Comparison of ENCODE assay signal across 9 mouse cellular contexts in genomic region chr6:90435195-90435618, GRCm38 (mm10). TPM values are rescaled to one million over a fixed set of nuclear protein-coding genes. Genes with fewer than 3 reads are reported as not detected.
DNase-seq lines count a peak whose midpoint lies in the region; ATAC-seq and TF ChIP-seq lines count a peak whose summit lies in the region.
"Had no signal": no experiment of that assay in that cellular context is flagged by ENCODE, and none has a peak within 500 bp of the region (broad histone marks: within the 10 kb centered on the region; RNA-seq: fewer than 3 reads in every experiment).

No protein-coding gene starts in this region.

- H3K36me3 ChIP-seq in G1E (replicated peaks) = peaks cover 7% of the 10 kb centered on the region
- no peaks in the 10 kb centered on the region for H3K36me3 ChIP-seq in forebrain, embryonic 16.5 days (ENCODE audit: control insufficient read depth, insufficient read depth)
- H3K36me3 ChIP-seq in hindbrain, embryonic 12.5 days = no peaks in the 10 kb centered on the region
- H3K36me3 ChIP-seq in lung, embryonic 16.5 days (ENCODE audit: control insufficient read depth, insufficient read depth, low read length) = no peaks in the 10 kb centered on the region
- H3K36me3 ChIP-seq: heart, embryonic 13.5 days had no signal

- H3K27me3 ChIP-seq in G1E (ENCODE audit: insufficient read depth, low read length) = peaks cover 19% of the 10 kb centered on the region
- no peaks in the 10 kb centered on the region for H3K27me3 ChIP-seq in forebrain, embryonic 16.5 days (replicated peaks; ENCODE audit: control insufficient read depth, insufficient read depth, low read length)
- H3K27me3 ChIP-seq in hindbrain, embryonic 12.5 days = no peaks in the 10 kb centered on the region
- no peaks in the 10 kb centered on the region for H3K27me3 ChIP-seq in lung, embryonic 16.5 days (ENCODE audit: control insufficient read depth, insufficient read depth, low read depth, low read length)

- no peak overlapping the region for H3K4me2 ChIP-seq in forebrain, embryonic 16.5 days (ENCODE audit: low read length)
- no peak overlapping the region for H3K4me2 ChIP-seq in hindbrain, embryonic 12.5 days (replicated peaks)
- H3K4me2 ChIP-seq in lung, embryonic 16.5 days (ENCODE audit: low read depth, low read length) = no peak overlapping the region
- H3K4me2 ChIP-seq: heart, embryonic 13.5 days had no signal

- WGBS in forebrain, embryonic 16.5 days = 11% methylated on average over 11 of the region's 11 CpGs
- WGBS in hindbrain, embryonic 12.5 days = 15% methylated on average over 11 of the region's 11 CpGs
- 14% methylated on average over 11 of the region's 11 CpGs for WGBS in lung, embryonic 16.5 days

- peaks cover 12% of the 10 kb centered on the region; the same call in 1 of the 2 replicates for H3K4me1 ChIP-seq in G1E (ENCODE audit: insufficient read depth, low read depth, low read length)
- H3K4me1 ChIP-seq in forebrain, embryonic 16.5 days (replicated peaks; ENCODE audit: control insufficient read depth, insufficient read depth, low read length) = no peaks in the 10 kb centered on the region
- no peaks in the 10 kb centered on the region for H3K4me1 ChIP-seq in hindbrain, embryonic 12.5 days
- H3K4me1 ChIP-seq in lung, embryonic 16.5 days (replicated peaks; ENCODE audit: control insufficient read depth, insufficient read depth, low read length) = no peaks in the 10 kb centered on the region
- H3K4me1 ChIP-seq: heart, embryonic 13.5 days had no signal

- ATAC-seq in G1E (ENCODE audit: extremely low read depth, insufficient number of reproducible peaks, low FRiP score, poor library complexity, severe bottlenecking) = peak; percentile 28; the same call in 1 of the 2 replicates
- ATAC-seq in forebrain, embryonic 16.5 days = peak; percentile 73
- peak; percentile 72 for ATAC-seq in hindbrain, embryonic 12.5 days (ENCODE audit: low FRiP score)
- ATAC-seq in lung, embryonic 16.5 days (ENCODE audit: low read depth) = peak; percentile 69

- H3K4me3 ChIP-seq in G1E (ENCODE audit: low read depth, low read length) = no peak overlapping the region
- no peak overlapping the region for H3K4me3 ChIP-seq in forebrain, embryonic 16.5 days (replicated peaks; ENCODE audit: low read length)
- no peak overlapping the region for H3K4me3 ChIP-seq in hindbrain, embryonic 12.5 days
- no peak overlapping the region for H3K4me3 ChIP-seq in lung, embryonic 16.5 days (ENCODE audit: low read length)
- H3K4me3 ChIP-seq: heart, embryonic 13.5 days had no signal

- H3K9ac ChIP-seq in forebrain, embryonic 16.5 days (replicated peaks; ENCODE audit: low read depth, low read length) = no peak overlapping the region
- no peak overlapping the region for H3K9ac ChIP-seq in hindbrain, embryonic 12.5 days
- no peak overlapping the region for H3K9ac ChIP-seq in lung, embryonic 16.5 days (ENCODE audit: low read length)
- H3K9ac ChIP-seq: heart, embryonic 13.5 days had no signal

- 0 out of 2 replicates have a peak, but pooled peaks cover 3% of the 10 kb centered on the region for H3K9me3 ChIP-seq in G1E (replicated peaks)
- no peaks in the 10 kb centered on the region for H3K9me3 ChIP-seq in forebrain, embryonic 16.5 days (ENCODE audit: control insufficient read depth, low read length)
- no peaks in the 10 kb centered on the region for H3K9me3 ChIP-seq in hindbrain, embryonic 12.5 days (replicated peaks)
- no peaks in the 10 kb centered on the region; the same call in 1 of the 2 replicates for H3K9me3 ChIP-seq in lung, embryonic 16.5 days (ENCODE audit: control insufficient read depth, low read length)
- H3K9me3 ChIP-seq: heart, embryonic 13.5 days had no signal

- H3K27ac ChIP-seq in forebrain, embryonic 16.5 days (ENCODE audit: low read length) = no peak overlapping the region
- H3K27ac ChIP-seq in hindbrain, embryonic 12.5 days = no peak overlapping the region
- H3K27ac ChIP-seq in lung, embryonic 16.5 days (ENCODE audit: low read length) = no peak overlapping the region
- H3K27ac ChIP-seq: heart, embryonic 13.5 days had no signal

- peak; percentile 35 for TF ChIP-seq CTCF in G1E (IDR thresholded peaks at IDR 0.05; ENCODE audit: low read depth, low read length)

- peak; percentile 50 for DNase-seq in G1E (ENCODE audit: low spot score)
- peak; percentile 80 for DNase-seq in cerebellum, adult 11 months
- DNase-seq in layer of hippocampus, postnatal 10 days (ENCODE audit: low spot score in 2 of 2) = peak; percentile 88 to 89
- DNase-seq in ovary, postnatal 36 days (ENCODE audit: low spot score) = peak; percentile 76
- peak; percentile 57 to 62 for DNase-seq in thymus, postnatal 36 days

RNA-seq across cellular contexts. Expression of gene Cfap100, which starts 6.6 kb away (rescaled TPM):
- not detected in 2 replicates for total RNA-seq in G1E (2014; fragmentation: Nextera tagmentation)
- total RNA-seq in G1E (2017) = 0.27 TPM in 1 of 2 replicates, not detected in the other
- polyA plus RNA-seq in G1E (2012) = not detected in 2 replicates
- polyA plus RNA-seq in forebrain, embryonic 16.5 days (2015; fragmentation: Nextera tagmentation; extraction: Ambion mirVana) = 4.4 and 5.4 TPM in 2 replicates
- polyA plus RNA-seq in hindbrain, embryonic 12.5 days (2016; fragmentation: Nextera tagmentation; extraction: Ambion mirVana) = 2.8 and 3.8 TPM in 2 replicates
- total RNA-seq in layer of hippocampus, postnatal 10 days (2021) = 1 to 10 TPM; 8.8 to 9.2 TPM
- 0.60 and 0.82 TPM in 2 replicates for polyA plus RNA-seq in lung, embryonic 16.5 days (2015; fragmentation: Nextera tagmentation; extraction: Ambion mirVana)

RNA-seq across cellular contexts. Expression of gene Klf15, which starts 27.2 kb away (rescaled TPM):
- not detected in 2 replicates for total RNA-seq in G1E (2014; fragmentation: Nextera tagmentation)
- total RNA-seq in G1E (2017) = 0.05 TPM in 1 of 2 replicates, not detected in the other
- polyA plus RNA-seq in G1E (2012) = not detected in 2 replicates
- polyA plus RNA-seq in forebrain, embryonic 16.5 days (2015; fragmentation: Nextera tagmentation; extraction: Ambion mirVana) = 11.6 and 14.3 TPM in 2 replicates
- 6.3 and 6.9 TPM in 2 replicates for polyA plus RNA-seq in hindbrain, embryonic 12.5 days (2016; fragmentation: Nextera tagmentation; extraction: Ambion mirVana)
- 10 to 100 TPM; 18.5 to 23.7 TPM for total RNA-seq in layer of hippocampus, postnatal 10 days (2021)
- 17.4 and 21.3 TPM in 2 replicates for polyA plus RNA-seq in lung, embryonic 16.5 days (2015; fragmentation: Nextera tagmentation; extraction: Ambion mirVana)

RNA-seq across cellular contexts. Expression of gene Aldh1l1, which starts 51.0 kb away (rescaled TPM):
- not detected in 2 replicates for total RNA-seq in G1E (2014; fragmentation: Nextera tagmentation)
- 0.05 TPM in 1 of 2 replicates, not detected in the other for total RNA-seq in G1E (2017)
- polyA plus RNA-seq in G1E (2012) = not detected in 2 replicates
- polyA plus RNA-seq in forebrain, embryonic 16.5 days (2015; fragmentation: Nextera tagmentation; extraction: Ambion mirVana) = 33.3 and 38.0 TPM in 2 replicates
- 13.0 and 19.4 TPM in 2 replicates for polyA plus RNA-seq in hindbrain, embryonic 12.5 days (2016; fragmentation: Nextera tagmentation; extraction: Ambion mirVana)
- total RNA-seq in layer of hippocampus, postnatal 10 days (2021) = 10 to 100 TPM; 43.9 to 52.3 TPM
- 2.4 and 4.7 TPM in 2 replicates for polyA plus RNA-seq in lung, embryonic 16.5 days (2015; fragmentation: Nextera tagmentation; extraction: Ambion mirVana)
